Mouse (Mus musculus) thymus, adult 2 months (tissue): ENCODE measurements around the gene 4921539E11Rik.

ENCODE experiments used
- CTCF ChIP-seq: fragments of 200-500 bp; IDR thresholded peaks from 2 replicates; pipeline ENCODE4 v1.5.1; 2012; ENCODE audit warnings: mild to moderate bottlenecking, control low read depth, low read length, moderate library complexity, borderline replicate concordance; ENCODE audit not compliant: control insufficient read depth, poor library complexity, insufficient read depth; ENCODE audit errors: extremely low read depth
- POLR2A ChIP-seq: fragments of 200-500 bp; IDR thresholded peaks from 2 replicates; pipeline ENCODE4 v1.6.1; 2012; ENCODE audit warnings: mild to moderate bottlenecking, low read length, control low read depth, moderate library complexity; ENCODE audit not compliant: control insufficient read depth, poor library complexity, insufficient read depth; ENCODE audit errors: extremely low read depth

DNA sequence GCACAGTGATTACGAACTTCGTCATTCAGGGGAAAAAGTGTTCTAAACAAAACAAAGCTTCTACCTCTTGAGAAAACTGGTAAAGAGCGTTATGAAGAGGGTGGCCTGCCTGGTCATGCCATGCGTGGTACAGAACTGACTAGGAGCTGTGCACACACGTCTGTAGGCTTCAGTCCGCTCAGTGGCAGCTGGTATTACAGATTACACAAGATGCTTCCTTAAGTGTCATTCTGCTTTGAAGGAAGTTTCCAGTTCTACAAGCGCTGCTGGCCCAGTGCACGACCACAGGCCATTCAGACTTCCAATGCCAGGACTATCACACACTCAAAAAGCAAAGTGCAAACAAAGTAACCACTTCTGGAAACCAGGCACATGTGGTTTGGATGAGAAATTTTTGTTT, 93.3 kb downstream of the 4921539E11Rik start:
- no peak for TF ChIP-seq POLR2A
- TF ChIP-seq CTCF: no peak
